Mouse (Mus musculus) small intestine, adult 2 months (tissue): Measurements from ENCODE around the gene Nphs2. TPM values are rescaled to one million over a fixed set of nuclear protein-coding genes. Genes with fewer than 3 reads are reported as not detected.
"Not testable (repeated sequence)": the region's sequence is repeated elsewhere in the genome, so short reads cannot be mapped to it uniquely, and the experiment has no call there.

Experiments used
- H3K27ac ChIP-seq: fragments of 200-500 bp; 2 replicates; pipeline ENCODE4 v1.5.1; 2012; ENCODE audit warnings: low read depth, low read length, control low read depth, inconsistent platforms; ENCODE audit not compliant: insufficient read depth
- H3K27me3 ChIP-seq: fragments of 200-500 bp; 2 replicates; pipeline ENCODE4 v1.6.1; 2012; ENCODE audit warnings: mild to moderate bottlenecking, moderate library complexity, low read length, inconsistent platforms; ENCODE audit not compliant: control insufficient read depth, insufficient read depth
- H3K36me3 ChIP-seq: fragments of 200-500 bp; 2 replicates; pipeline ENCODE4 v1.6.1; 2012; ENCODE audit warnings: mild to moderate bottlenecking, low read length, control low read depth, inconsistent platforms; ENCODE audit not compliant: control insufficient read depth, insufficient read depth
- H3K4me1 ChIP-seq: fragments of 200-500 bp; 2 replicates; pipeline ENCODE4 v1.6.1; 2012; ENCODE audit warnings: low read length, inconsistent platforms, mixed read lengths; ENCODE audit not compliant: control insufficient read depth, insufficient read depth, insufficient read length
- H3K4me3 ChIP-seq: fragments of 200-500 bp; 2 replicates; pipeline ENCODE4 v1.5.1; 2012; ENCODE audit warnings: low read depth, mild to moderate bottlenecking, control low read depth, inconsistent platforms, low read length, moderate library complexity
- CTCF ChIP-seq: fragments of 200-500 bp; IDR thresholded peaks from 2 replicates; pipeline ENCODE4 v1.5.1; 2012; ENCODE audit warnings: low read depth, mild to moderate bottlenecking, control low read depth, inconsistent platforms, low read length, moderate library complexity, mixed read lengths; ENCODE audit not compliant: insufficient replicate concordance, insufficient read length; ENCODE audit errors: extremely low read depth
- POLR2A ChIP-seq: fragments of 200-500 bp; IDR thresholded peaks from 2 replicates; pipeline ENCODE4 v1.6.1; 2012; ENCODE audit warnings: low read depth, mild to moderate bottlenecking, control low read depth, inconsistent platforms, low read length, moderate library complexity
- WGBS: fragments of 180-500 bp; shearing (Covaris S2); methylation state at CpG from one replicate; pipeline ENCODE4 v1.1.7; 2018; 5-methylcytosine and 5-hydroxymethylcytosine counted together
- polyA plus RNA-seq: library from polyadenylated mRNA; depleted of rRNA; stranded (reverse); fragments of >200 nt; gene quantifications from 2 replicates; pipeline ENCODE4 v1.2.3, GENCODE M21; 2012

The Nphs2 gene
- polyA plus RNA-seq, 1 experiment, result not detected

DNA sequence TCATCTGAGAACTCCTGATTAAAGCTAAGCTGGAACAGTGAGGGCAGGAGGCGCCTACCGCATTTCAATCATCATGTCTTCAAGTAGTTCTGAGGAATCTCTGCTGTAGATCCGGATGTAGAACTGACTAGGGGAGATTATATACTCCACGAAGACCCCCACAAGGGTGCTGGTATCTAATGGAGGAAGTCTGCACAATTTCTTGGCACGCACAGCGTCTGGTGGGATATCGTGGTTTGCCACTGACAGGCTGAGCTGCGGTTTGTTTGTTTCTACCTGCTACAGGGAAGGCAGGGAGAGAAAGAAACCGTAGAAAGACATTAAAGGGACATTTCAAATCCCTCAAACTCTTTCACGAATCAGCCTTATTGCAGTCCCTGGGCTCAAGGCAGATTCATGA, 26.3 kb upstream of the Nphs2 start:
- WGBS, result 67% methylated on average over 10 of the region's 10 CpGs
- H3K27ac ChIP-seq, result no peak overlapping the region
- no peaks in the 10 kb centered on the region for H3K4me1 ChIP-seq
- TF ChIP-seq POLR2A (no peak), CTCF (no peak)
- H3K36me3 ChIP-seq, result no peaks in the 10 kb centered on the region
- H3K4me3 ChIP-seq, result no peak overlapping the region
- H3K27me3 ChIP-seq, result no peaks in the 10 kb centered on the region

GRCm38 (mm10) chr1:156284851-156285540, 25.5 kb upstream of the Nphs2 start:
- Histone ChIP-seq H3K27me3 (no peaks in the 10 kb centered on the region), H3K4me1 (no peaks in the 10 kb centered on the region), H3K4me3 (no peak overlapping the region), H3K36me3 (no peaks in the 10 kb centered on the region), H3K27ac (no peak overlapping the region)
- TF ChIP-seq CTCF (no peak), POLR2A (no peak)
- 47% methylated on average over 9 of the region's 9 CpGs for WGBS

GRCm38 (mm10) chr1:156285541-156285896, 25.0 kb upstream of the Nphs2 start:
- no peak for TF ChIP-seq CTCF
- no peak for TF ChIP-seq POLR2A
- 80% methylated on average over 5 of the region's 5 CpGs for WGBS
- H3K36me3 ChIP-seq, result no peaks in the 10 kb centered on the region
- H3K27me3 ChIP-seq, result no peaks in the 10 kb centered on the region
- no peaks in the 10 kb centered on the region for H3K4me1 ChIP-seq
- no peak overlapping the region for H3K4me3 ChIP-seq
- no peak overlapping the region for H3K27ac ChIP-seq

- Histone ChIP-seq H3K27me3 (no peaks in the 10 kb centered on the region), H3K27ac (no peak overlapping the region), H3K36me3 (no peaks in the 10 kb centered on the region), H3K4me1 (no peaks in the 10 kb centered on the region), H3K4me3 (no peak overlapping the region)
- WGBS, result 82% methylated on average over 9 of the region's 9 CpGs
- TF ChIP-seq CTCF (no peak), POLR2A (no peak)
Measured at GRCm38 (mm10) chr1:156288556-156289221, 21.8 kb upstream of the Nphs2 start.

- WGBS, result 60% methylated on average over 10 of the region's 10 CpGs
- H3K4me1 ChIP-seq, H3K27me3 ChIP-seq, H3K36me3 ChIP-seq, H3K4me3 ChIP-seq, H3K27ac ChIP-seq: not testable (repeated sequence)
Measured at GRCm38 (mm10) chr1:156289222-156289587, 21.3 kb upstream of the Nphs2 start.

DNA sequence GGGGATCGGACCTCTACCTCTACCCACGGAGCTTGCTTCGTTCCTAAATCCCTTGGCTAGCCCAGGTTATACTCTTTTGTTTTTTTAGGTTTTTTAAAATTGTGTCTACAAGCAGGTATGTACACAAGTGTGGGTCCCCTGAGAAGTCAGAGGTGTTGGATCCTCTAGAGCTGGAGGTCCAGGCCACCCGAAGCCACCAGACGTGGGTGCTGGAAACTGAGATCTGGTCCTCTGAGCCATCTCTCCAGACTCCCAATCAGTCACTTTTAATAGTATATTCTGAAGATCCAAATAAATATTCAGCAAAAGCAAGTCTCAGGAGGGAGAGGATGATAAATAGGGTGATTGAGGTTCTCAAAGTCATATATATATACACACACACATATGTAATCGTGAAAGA, 20.5 kb upstream of the Nphs2 start:
- Histone ChIP-seq H3K4me3 (no peak overlapping the region), H3K27ac (no peak overlapping the region), H3K27me3 (no peaks in the 10 kb centered on the region), H3K4me1 (no peaks in the 10 kb centered on the region), H3K36me3 (no peaks in the 10 kb centered on the region)
- TF ChIP-seq POLR2A (no peak), CTCF (no peak)
- WGBS, result 95% methylated on average over 6 of the region's 6 CpGs

DNA sequence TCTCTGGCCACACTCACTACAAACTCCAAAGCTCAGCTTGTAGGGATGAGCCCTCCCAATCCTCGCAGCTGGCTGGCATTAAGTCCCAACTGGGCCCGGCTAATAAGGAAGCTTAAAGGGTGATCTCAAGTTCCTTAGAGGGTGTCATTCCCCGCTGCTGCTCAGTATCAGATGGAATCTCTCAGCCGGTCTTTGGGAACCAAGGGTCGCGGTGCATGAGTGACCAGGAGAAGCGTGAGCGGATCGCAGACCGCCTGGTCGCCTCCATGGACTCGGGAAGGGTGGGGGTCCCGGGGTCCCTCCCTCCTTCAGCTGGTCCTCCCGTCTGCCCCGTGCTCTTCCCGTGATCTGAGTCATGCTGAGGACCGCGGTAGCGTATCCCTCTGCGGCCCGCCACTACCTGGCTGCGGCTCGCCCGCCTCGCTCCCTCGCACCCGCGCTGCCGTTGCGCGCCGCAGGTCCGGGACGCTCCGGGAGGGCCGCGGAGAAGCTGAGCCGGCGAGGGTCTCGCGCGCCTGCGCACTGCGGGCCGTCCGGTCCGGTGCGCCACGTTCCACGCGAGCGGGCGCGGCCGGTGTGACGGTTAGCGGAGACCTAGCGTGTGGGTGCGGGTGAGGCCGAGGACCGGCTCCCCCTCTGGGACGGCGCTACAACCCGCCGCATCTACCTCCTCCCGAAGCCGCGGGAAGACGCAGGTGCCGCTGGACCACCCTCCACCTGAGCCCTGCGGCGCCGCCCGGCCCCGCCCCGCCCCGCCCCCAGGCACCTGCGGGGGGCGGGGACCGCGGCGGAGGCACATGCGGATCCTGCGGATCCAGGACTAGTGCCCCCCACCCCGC, 7.4 kb upstream of the Nphs2 start, which contains the start of gene Tdrd5:
Gene Tdrd5, minus strand, starts transcription at position 754 of the 839 bp plus-strand sequence.
- Histone ChIP-seq H3K27me3 (peaks cover 24% of the 10 kb centered on the region), H3K4me3 (peak within 1 kb of the TSS; percentile 71), H3K36me3 (no peaks in the 10 kb centered on the region), H3K4me1 (peaks cover 6% of the 10 kb centered on the region; the same call in 1 of the 2 replicates), H3K27ac (no peak within 1 kb of the TSS)
- 1% methylated on average over 84 of the region's 85 CpGs for WGBS
- no peak for TF ChIP-seq POLR2A
- TF ChIP-seq CTCF, result no peak
